Mouse (Mus musculus) heart, postnatal 0 days (tissue): Measurements from ENCODE around the gene 1700015F17Rik. TPM values are rescaled to one million over a fixed set of nuclear protein-coding genes. Genes with fewer than 3 reads are reported as not detected.

Experiments used
- ATAC-seq: fragments of 200-750 bp; cut with Nextera tagmentation; 2 replicates; pipeline ENCODE4 v1.8.0; 2017; ENCODE audit warnings: low read depth, moderate number of reproducible peaks, moderate library complexity; ENCODE audit not compliant: insufficient read depth
- DNase-seq: peaks from one replicate; pipeline ENCODE4 v3.0.0-alpha.2; 2016; ENCODE audit warnings: low spot score
- H3K27ac ChIP-seq: fragments of 300-500 bp; sonication (generic); 2 replicates; pipeline ENCODE4 v1.5.1; 2014; ENCODE audit warnings: low read depth, mild to moderate bottlenecking
- H3K27me3 ChIP-seq: fragments of 300-500 bp; sonication (generic); 2 replicates; pipeline ENCODE4 v1.6.1; 2014; ENCODE audit warnings: low read length, mixed read lengths; ENCODE audit not compliant: control insufficient read depth, insufficient read depth
- H3K36me3 ChIP-seq: fragments of 300-500 bp; sonication (generic); replicated peaks from 2 replicates; pipeline ENCODE4 v1.6.1; 2014; ENCODE audit warnings: low read length, mixed read lengths; ENCODE audit not compliant: control insufficient read depth, insufficient read depth
- H3K4me1 ChIP-seq: fragments of 300-500 bp; sonication (generic); 2 replicates; pipeline ENCODE4 v1.6.1; 2014; ENCODE audit warnings: antibody characterized with exemption; ENCODE audit not compliant: control insufficient read depth, insufficient read depth
- H3K4me2 ChIP-seq: fragments of 300-500 bp; sonication (generic); 2 replicates; pipeline ENCODE4 v1.6.1; 2014; ENCODE audit warnings: low read depth, mild to moderate bottlenecking, low read length, moderate library complexity
- H3K4me3 ChIP-seq: fragments of 300-500 bp; sonication (generic); 2 replicates; pipeline ENCODE4 v1.5.1; 2014; ENCODE audit warnings: low read depth, low read length
- H3K9ac ChIP-seq: fragments of 300-500 bp; sonication (generic); replicated peaks from 2 replicates; pipeline ENCODE4 v1.6.1; 2014; ENCODE audit warnings: low read depth, low read length, mixed read lengths
- H3K9me3 ChIP-seq: fragments of 300-500 bp; sonication (generic); replicated peaks from 2 replicates; pipeline ENCODE4 v1.6.1; 2016; ENCODE audit warnings: low read length; ENCODE audit not compliant: control insufficient read depth
- CTCF ChIP-seq: IDR thresholded peaks from 2 replicates; pipeline ENCODE4 v1.5.1; 2016; ENCODE audit warnings: antibody characterized with exemption, control low read depth, low read depth
- EP300 ChIP-seq: IDR thresholded peaks from 2 replicates; pipeline ENCODE4 v1.6.1; 2016; ENCODE audit warnings: antibody characterized with exemption, low read depth
- WGBS: fragments of 180-500 bp; shearing (Covaris S2); extraction: QIAGEN DNeasy Blood & Tissue Kit; methylation state at CpG from one replicate; pipeline ENCODE4 v1.1.7; 2014; 5-methylcytosine and 5-hydroxymethylcytosine counted together
- polyA plus RNA-seq: library from polyadenylated mRNA; unstranded; fragments of >200 nt; fragmentation: Nextera tagmentation; extraction: Ambion mirVana; gene quantifications from 2 replicates; pipeline ENCODE4 v1.2.1, GENCODE M21; 2015
- total RNA-seq: library from RNA; depleted of rRNA; stranded (reverse); fragments of >200 nt; gene quantifications from 2 replicates; pipeline ENCODE4 v1.2.3, GENCODE M21; 2014; ENCODE audit warnings: low replicate concordance

1700015F17Rik gene
- total and polyA plus RNA-seq, 2 experiments from 2014 or later: not detected

GRCm38 (mm10) chr5:5423723-5424171 is 55.2 kb downstream of the 1700015F17Rik start:
- WGBS: 37% methylated on average over 6 of the region's 6 CpGs

GRCm38 (mm10) chr5:5423081-5423480 is 55.9 kb downstream of the 1700015F17Rik start:
- H3K36me3 ChIP-seq: no peaks in the 10 kb centered on the region
- DNase-seq: no peak
- H3K4me2 ChIP-seq: no peak overlapping the region
- no peak overlapping the region for H3K27ac ChIP-seq
- TF ChIP-seq CTCF (no peak), EP300 (no peak)
- H3K4me3 ChIP-seq: no peak overlapping the region
- H3K4me1 ChIP-seq: 0 out of 2 replicates have a peak, but pooled peaks cover 3% of the 10 kb centered on the region
- no peak overlapping the region for H3K9ac ChIP-seq
- no peaks in the 10 kb centered on the region for H3K9me3 ChIP-seq
- no peak for ATAC-seq
- 90% methylated on average over 4 of the region's 4 CpGs for WGBS
- no peaks in the 10 kb centered on the region for H3K27me3 ChIP-seq

More at GRCm38 (mm10) chr5:5423723-5424171, 55.2 kb downstream of the 1700015F17Rik start:
- Histone ChIP-seq H3K27ac (no peak overlapping the region), H3K4me3 (no peak overlapping the region), H3K9ac (no peak overlapping the region), H3K4me2 (peak overlapping the region; percentile 24), H3K9me3 (no peaks in the 10 kb centered on the region), H3K27me3 (no peaks in the 10 kb centered on the region), H3K4me1 (0 out of 2 replicates have a peak, but pooled peaks cover 3% of the 10 kb centered on the region), H3K36me3 (no peaks in the 10 kb centered on the region)
- ATAC-seq (peak; percentile 47; the same call in 1 of the 2 replicates), DNase-seq (peak; percentile 30)
- no peak for TF ChIP-seq EP300
- TF ChIP-seq CTCF: no peak

- ATAC-seq (no peak), DNase-seq (no peak)
- Histone ChIP-seq H3K27me3 (no peaks in the 10 kb centered on the region), H3K9me3 (no peaks in the 10 kb centered on the region), H3K36me3 (no peaks in the 10 kb centered on the region), H3K4me3 (no peak overlapping the region), H3K4me2 (no peak overlapping the region), H3K4me1 (0 out of 2 replicates have a peak, but pooled peaks cover 3% of the 10 kb centered on the region), H3K27ac (no peak overlapping the region), H3K9ac (no peak overlapping the region)
- no peak for TF ChIP-seq EP300
- no peak for TF ChIP-seq CTCF
- 94% methylated on average over 2 of the region's 2 CpGs for WGBS
Measured at GRCm38 (mm10) chr5:5421439-5421838, 57.5 kb downstream of the 1700015F17Rik start.

GRCm38 (mm10) chr5:5419992-5420455 is 58.9 kb downstream of the 1700015F17Rik start, which contains the start of gene Cdk14:
Gene Cdk14, minus strand, starts transcription at chr5:5420312.
- TF ChIP-seq CTCF (no peak), EP300 (no peak)
- H3K27me3 ChIP-seq: no peaks in the 10 kb centered on the region
- H3K4me3 ChIP-seq: no peak within 1 kb of the TSS
- no peak within 1 kb of the TSS for H3K27ac ChIP-seq
- H3K4me2 ChIP-seq: no peak within 1 kb of the TSS
- 0 out of 2 replicates have a peak, but pooled peaks cover 3% of the 10 kb centered on the region for H3K4me1 ChIP-seq
- WGBS: 73% methylated on average over 9 of the region's 9 CpGs
- DNase-seq (no peak), ATAC-seq (no peak; the same call in 1 of the 2 replicates)
- H3K9ac ChIP-seq: no peak within 1 kb of the TSS
- H3K9me3 ChIP-seq: no peaks in the 10 kb centered on the region
- no peaks in the 10 kb centered on the region for H3K36me3 ChIP-seq

GRCm38 (mm10) chr5:5419253-5419652 is 59.7 kb downstream of the 1700015F17Rik start:
- no peak overlapping the region for H3K9ac ChIP-seq
- ATAC-seq: no peak
- DNase-seq: no peak
- H3K27me3 ChIP-seq: no peaks in the 10 kb centered on the region
- TF ChIP-seq CTCF (no peak), EP300 (no peak)
- no peak overlapping the region for H3K4me2 ChIP-seq
- H3K27ac ChIP-seq: no peak overlapping the region
- no peaks in the 10 kb centered on the region for H3K36me3 ChIP-seq
- H3K4me3 ChIP-seq: no peak overlapping the region
- no peaks in the 10 kb centered on the region for H3K9me3 ChIP-seq
- 71% methylated on average over 1 of the region's 1 CpGs for WGBS
- H3K4me1 ChIP-seq: 0 out of 2 replicates have a peak, but pooled peaks cover 3% of the 10 kb centered on the region

- ATAC-seq: peak; percentile 53; the same call in 1 of the 2 replicates
- Histone ChIP-seq H3K9ac (no peak overlapping the region), H3K27ac (no peak overlapping the region), H3K4me3 (no peak overlapping the region), H3K36me3 (no peaks in the 10 kb centered on the region), H3K4me1 (no peaks in the 10 kb centered on the region), H3K4me2 (no peak overlapping the region), H3K27me3 (no peaks in the 10 kb centered on the region), H3K9me3 (no peaks in the 10 kb centered on the region)
- 56% methylated on average over 3 of the region's 3 CpGs for WGBS
- TF ChIP-seq CTCF: no peak
- TF ChIP-seq EP300: no peak
- DNase-seq: peak; percentile 46
Measured at GRCm38 (mm10) chr5:5414835-5415234, 64.1 kb downstream of the 1700015F17Rik start.
